Mouse (Mus musculus): Measurements from ENCODE around the gene Zgrf1. TPM values are rescaled to one million over a fixed set of nuclear protein-coding genes. Genes with fewer than 3 reads are reported as not detected.

The Zgrf1 gene
- total and polyA plus RNA-seq, 2 experiments from 2014 or later, result 1.3 to 3.8 TPM

DNA sequence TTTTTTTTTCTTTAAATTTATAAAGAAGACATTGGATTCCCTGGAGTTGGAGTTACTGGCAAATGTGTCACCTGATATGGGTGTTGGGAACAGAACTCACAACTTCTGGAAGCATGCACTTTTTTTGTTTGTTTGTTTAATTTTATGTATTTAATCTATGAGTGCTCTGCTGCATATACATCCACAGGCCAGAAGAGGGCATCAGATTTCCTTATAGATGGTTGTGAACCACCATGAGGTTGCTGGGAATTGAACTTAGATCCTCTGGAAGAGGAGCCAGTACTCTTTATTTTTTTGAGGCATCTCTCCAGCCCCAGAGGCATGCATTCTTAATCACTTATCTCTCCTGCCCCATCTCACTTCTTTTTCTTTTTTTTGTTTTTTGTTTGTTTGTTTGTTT lies 4.9 kb downstream of the Zgrf1 start:
- H3K4me1 ChIP-seq (ENCODE audit: insufficient read depth), result no peaks in the 10 kb centered on the region
- peaks cover 8% of the 10 kb centered on the region; the same call in 1 of the 2 replicates for H3K36me3 ChIP-seq (ENCODE audit: insufficient read depth)
- no peak for TF ChIP-seq CTCF (IDR thresholded peaks at IDR 0.05; ENCODE audit: low read depth)
- no peaks in the 10 kb centered on the region for H3K27me3 ChIP-seq (ENCODE audit: insufficient read depth, low read length)
- no peak overlapping the region for H3K9ac ChIP-seq
- no peak overlapping the region for H3K27ac ChIP-seq (ENCODE audit: low read depth, low read length)
- H3K4me2 ChIP-seq (ENCODE audit: low read depth), result no peak overlapping the region
- no peaks in the 10 kb centered on the region for H3K9me3 ChIP-seq (ENCODE audit: low read length)
- no peak for ATAC-seq
- H3K4me3 ChIP-seq (ENCODE audit: low read depth, low read length), result no peak overlapping the region
- no peak for DNase-seq

DNA sequence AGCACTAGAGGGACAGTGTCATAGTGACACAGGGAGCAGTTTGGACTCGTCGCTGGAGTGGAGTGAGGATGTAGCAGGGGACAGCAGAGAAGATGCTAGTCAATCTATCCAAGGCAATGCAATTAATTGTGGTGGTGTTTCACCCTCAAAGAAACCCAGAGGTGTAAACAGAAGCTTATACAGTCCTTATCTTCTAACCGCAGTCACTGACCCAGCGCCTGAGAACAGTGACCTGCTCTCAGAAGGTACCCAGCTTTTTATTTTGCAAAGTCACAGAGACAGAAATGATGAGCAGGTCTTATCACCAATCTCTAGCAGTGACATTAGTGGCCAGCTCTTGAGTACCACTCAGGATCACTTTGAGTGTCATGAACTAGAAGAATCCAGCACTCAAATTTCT lies 9.7 kb downstream of the Zgrf1 start:
- TF ChIP-seq CTCF (IDR thresholded peaks at IDR 0.05; ENCODE audit: low read depth), result no peak
- peaks cover 8% of the 10 kb centered on the region; the same call in 1 of the 2 replicates for H3K36me3 ChIP-seq (ENCODE audit: insufficient read depth)
- no peak overlapping the region for H3K27ac ChIP-seq (ENCODE audit: low read depth, low read length)
- no peaks in the 10 kb centered on the region for H3K27me3 ChIP-seq (ENCODE audit: insufficient read depth, low read length)
- no peak overlapping the region for H3K9ac ChIP-seq
- ATAC-seq (no peak), DNase-seq (no peak)
- H3K9me3 ChIP-seq (ENCODE audit: low read length), result no peaks in the 10 kb centered on the region
- no peak overlapping the region for H3K4me2 ChIP-seq (ENCODE audit: low read depth)
- H3K4me1 ChIP-seq (ENCODE audit: insufficient read depth), result no peaks in the 10 kb centered on the region
- 95% methylated on average over 4 of the region's 4 CpGs for WGBS
- H3K4me3 ChIP-seq (ENCODE audit: low read depth, low read length), result no peak overlapping the region

GRCm38 (mm10) chr3:127565129-127565528 lies 11.8 kb downstream of the Zgrf1 start:
- no peak for ATAC-seq
- TF ChIP-seq CTCF (IDR thresholded peaks at IDR 0.05; ENCODE audit: low read depth), result no peak
- WGBS, result 76% methylated on average over 3 of the region's 3 CpGs

DNA sequence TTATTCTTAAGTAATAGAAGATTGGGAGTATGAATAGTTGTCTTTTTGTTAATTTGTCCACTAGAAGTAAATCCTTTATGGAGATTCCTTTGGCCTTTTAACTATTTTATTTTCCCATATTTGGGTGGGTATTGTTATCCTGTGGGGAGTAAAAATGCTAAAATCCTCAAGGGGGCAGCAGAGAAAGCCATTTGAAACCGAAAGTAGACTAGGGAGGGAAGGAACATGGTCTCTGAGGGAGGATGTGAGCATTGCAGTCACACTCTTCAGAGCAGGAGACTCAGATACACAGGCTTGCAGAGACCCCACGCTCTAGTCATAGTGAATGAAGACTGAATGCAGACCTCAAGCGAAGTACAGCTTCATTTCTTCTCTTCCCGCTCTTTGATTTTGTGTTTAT lies 19.3 kb downstream of the Zgrf1 start:
- Histone ChIP-seq H3K27me3 (ENCODE audit: insufficient read depth, low read length) (no peaks in the 10 kb centered on the region), H3K9me3 (ENCODE audit: low read length) (no peaks in the 10 kb centered on the region), H3K4me2 (ENCODE audit: low read depth) (no peak overlapping the region), H3K36me3 (ENCODE audit: insufficient read depth) (no peaks in the 10 kb centered on the region), H3K4me1 (ENCODE audit: insufficient read depth) (no peaks in the 10 kb centered on the region), H3K27ac (ENCODE audit: low read depth, low read length) (no peak overlapping the region), H3K4me3 (ENCODE audit: low read depth, low read length) (no peak overlapping the region), H3K9ac (no peak overlapping the region)
- WGBS, result 60% methylated on average over 4 of the region's 4 CpGs
- peak; percentile 79 for TF ChIP-seq CTCF (IDR thresholded peaks at IDR 0.05; ENCODE audit: low read depth)
- DNase-seq, result peak; percentile 74
- peak; percentile 91 for ATAC-seq

More at GRCm38 (mm10) chr3:127565129-127565528, 11.8 kb downstream of the Zgrf1 start:
- Histone ChIP-seq H3K9ac (no peak overlapping the region), H3K4me3 (ENCODE audit: low read depth, low read length) (no peak overlapping the region), H3K27ac (ENCODE audit: low read depth, low read length) (no peak overlapping the region), H3K9me3 (ENCODE audit: low read length) (no peaks in the 10 kb centered on the region), H3K4me2 (ENCODE audit: low read depth) (no peak overlapping the region), H3K4me1 (ENCODE audit: insufficient read depth) (no peaks in the 10 kb centered on the region), H3K36me3 (ENCODE audit: insufficient read depth) (peaks cover 8% of the 10 kb centered on the region; the same call in 1 of the 2 replicates), H3K27me3 (ENCODE audit: insufficient read depth, low read length) (no peaks in the 10 kb centered on the region)
- no peak for DNase-seq

GRCm38 (mm10) chr3:127597136-127597535 lies 43.8 kb downstream of the Zgrf1 start:
- Histone ChIP-seq H3K9me3 (ENCODE audit: low read length) (no peaks in the 10 kb centered on the region), H3K4me3 (ENCODE audit: low read depth, low read length) (no peak overlapping the region), H3K4me2 (ENCODE audit: low read depth) (no peak overlapping the region), H3K4me1 (ENCODE audit: insufficient read depth) (no peaks in the 10 kb centered on the region), H3K27ac (ENCODE audit: low read depth, low read length) (no peak overlapping the region), H3K9ac (no peak overlapping the region), H3K36me3 (ENCODE audit: insufficient read depth) (no peaks in the 10 kb centered on the region), H3K27me3 (ENCODE audit: insufficient read depth, low read length) (no peaks in the 10 kb centered on the region)
- no peak for DNase-seq
- WGBS, result 85% methylated on average over 1 of the region's 1 CpGs
- ATAC-seq, result no peak
- TF ChIP-seq CTCF (IDR thresholded peaks at IDR 0.05; ENCODE audit: low read depth), result no peak

GRCm38 (mm10) chr3:127608109-127608508 lies 54.8 kb downstream of the Zgrf1 start:
- Histone ChIP-seq H3K4me2 (ENCODE audit: low read depth) (no peak overlapping the region), H3K4me3 (ENCODE audit: low read depth, low read length) (no peak overlapping the region), H3K36me3 (ENCODE audit: insufficient read depth) (no peaks in the 10 kb centered on the region), H3K9ac (no peak overlapping the region), H3K27me3 (ENCODE audit: insufficient read depth, low read length) (no peaks in the 10 kb centered on the region), H3K27ac (ENCODE audit: low read depth, low read length) (no peak overlapping the region), H3K9me3 (ENCODE audit: low read length) (no peaks in the 10 kb centered on the region), H3K4me1 (ENCODE audit: insufficient read depth) (no peaks in the 10 kb centered on the region)
- no peak for ATAC-seq
- 89% methylated on average over 2 of the region's 2 CpGs for WGBS
- no peak for DNase-seq
- peak; percentile 48 for TF ChIP-seq CTCF (IDR thresholded peaks at IDR 0.05; ENCODE audit: low read depth)

DNA sequence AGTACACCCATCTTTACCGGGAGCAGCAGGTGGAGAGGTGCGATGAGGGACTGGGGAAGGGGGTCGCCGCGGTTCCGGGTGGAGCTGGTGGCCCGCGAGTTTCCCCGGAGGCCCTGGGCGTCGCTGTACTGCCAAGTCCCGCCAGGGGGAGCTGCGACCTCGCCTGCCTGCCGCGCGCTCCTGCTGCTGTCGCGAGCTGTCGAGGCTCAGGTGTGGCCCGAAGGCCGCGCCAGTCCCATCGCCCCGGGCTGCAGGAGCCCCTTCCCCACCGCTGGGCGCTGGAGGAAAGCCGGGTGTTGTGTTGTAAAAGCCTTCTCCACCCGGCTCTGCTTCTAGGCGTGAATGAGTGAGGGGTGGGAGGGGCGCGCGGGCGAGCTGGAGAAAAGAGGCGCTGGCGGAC lies 72.0 kb downstream of the Zgrf1 start:
- under 1% methylated on average over 36 of the region's 36 CpGs for WGBS

More for the DNA sequence above, 72.0 kb downstream of the Zgrf1 start:
- Histone ChIP-seq H3K27ac (ENCODE audit: low read depth, low read length) (peak overlapping the region; percentile 67), H3K9ac (peak overlapping the region; percentile 48), H3K36me3 (ENCODE audit: insufficient read depth) (no peaks in the 10 kb centered on the region), H3K27me3 (ENCODE audit: insufficient read depth, low read length) (peaks cover 27% of the 10 kb centered on the region), H3K4me3 (ENCODE audit: low read depth, low read length) (peak overlapping the region; percentile 40), H3K9me3 (ENCODE audit: low read length) (no peaks in the 10 kb centered on the region), H3K4me1 (ENCODE audit: insufficient read depth) (no peaks in the 10 kb centered on the region), H3K4me2 (ENCODE audit: low read depth) (peak overlapping the region; percentile 57)
- ATAC-seq (peak; percentile 76), DNase-seq (peak; percentile 84)
- TF ChIP-seq CTCF (IDR thresholded peaks at IDR 0.05; ENCODE audit: low read depth), result peak; percentile 93
